Mouse (Mus musculus): Measurements from ENCODE around the gene Med13l. TPM values are rescaled to one million over a fixed set of nuclear protein-coding genes. Genes with fewer than 3 reads are reported as not detected.

Med13l gene
- polyA plus RNA-seq, 1 experiment from 2014 or later = 9.3 TPM

DNA sequence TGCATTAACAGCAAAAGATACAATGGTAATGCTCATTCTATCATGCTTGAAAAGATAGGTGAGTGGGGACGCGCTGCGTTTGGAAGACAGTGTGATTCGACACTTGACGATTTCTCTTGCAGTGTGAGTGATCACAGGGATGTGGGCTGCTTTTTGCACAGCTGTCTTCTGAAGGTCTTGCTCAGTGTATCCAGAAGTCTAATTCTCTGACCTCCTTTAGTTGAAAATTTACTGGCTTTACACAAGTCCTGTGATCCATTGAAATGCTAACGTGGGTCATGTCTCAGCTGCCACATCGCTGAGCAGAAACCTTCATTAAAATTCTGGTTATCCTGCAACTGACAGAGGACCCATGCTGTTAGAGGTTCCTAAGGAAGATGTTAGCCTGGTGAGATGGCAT is 107.4 kb downstream of the Med13l start:
- no peaks in the 10 kb centered on the region for H3K27me3 ChIP-seq
- no peak overlapping the region for H3K4me2 ChIP-seq
- peaks cover 38% of the 10 kb centered on the region for H3K4me1 ChIP-seq
- no peaks in the 10 kb centered on the region for H3K9me3 ChIP-seq
- H3K36me3 ChIP-seq = no peaks in the 10 kb centered on the region
- no peak overlapping the region for H3K27ac ChIP-seq
- 64% methylated on average over 7 of the region's 7 CpGs for whole genome bisulfite sequencing
- no peak overlapping the region for H3K4me3 ChIP-seq
- ATAC-seq (ENCODE audit: borderline replicate concordance, extremely low read depth, low FRiP score, low TSS enrichment) = no peak
- no peak overlapping the region for H3K9ac ChIP-seq

DNA sequence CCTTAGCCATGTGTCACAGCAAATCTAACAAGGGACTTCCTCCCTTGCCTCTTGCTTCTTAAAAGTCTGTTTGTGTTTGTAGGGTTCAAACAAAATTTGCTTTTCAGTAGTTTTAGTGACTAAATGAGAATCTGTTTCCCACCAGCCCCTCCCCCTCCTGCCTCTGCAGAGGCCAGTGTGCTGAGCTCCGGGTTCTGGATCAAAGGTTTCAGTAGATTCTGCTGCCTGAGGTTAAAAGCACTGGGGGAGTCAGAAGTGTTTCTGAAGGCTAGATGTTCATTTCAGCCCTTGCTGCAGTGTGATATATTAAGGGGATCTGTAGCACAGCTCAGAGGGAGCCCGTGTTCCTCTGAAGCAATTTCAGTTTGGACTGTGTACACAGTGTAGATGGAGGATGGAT is 108.5 kb downstream of the Med13l start:
- ATAC-seq (ENCODE audit: borderline replicate concordance, extremely low read depth, low FRiP score, low TSS enrichment) = no peak
- no peak overlapping the region for H3K9ac ChIP-seq

DNA sequence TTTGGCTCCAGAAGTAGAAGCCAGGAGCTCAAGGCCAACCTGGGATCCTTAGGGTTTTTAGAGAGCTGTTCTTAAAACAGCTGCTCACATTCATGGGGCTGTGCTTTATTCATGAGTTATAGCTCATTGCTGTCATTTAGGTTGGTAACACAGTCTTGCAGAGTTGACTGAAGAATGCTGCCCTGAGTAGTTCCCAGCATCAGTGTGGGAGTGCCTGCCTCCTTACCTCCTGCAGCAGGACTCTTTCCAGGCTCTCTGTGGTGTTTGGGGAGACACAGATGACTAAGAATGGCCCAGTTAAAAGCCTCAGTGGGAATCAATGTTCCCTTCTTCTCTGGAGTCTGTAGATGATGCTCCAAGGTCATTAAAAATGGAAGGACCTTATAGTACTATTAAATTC is 111.6 kb downstream of the Med13l start:
- Histone ChIP-seq H3K9me3 (no peaks in the 10 kb centered on the region), H3K27me3 (no peaks in the 10 kb centered on the region), H3K4me2 (no peak overlapping the region), H3K4me1 (peaks cover 43% of the 10 kb centered on the region), H3K27ac (no peak overlapping the region), H3K4me3 (no peak overlapping the region), H3K36me3 (no peaks in the 10 kb centered on the region), H3K9ac (no peak overlapping the region)
- ATAC-seq (ENCODE audit: borderline replicate concordance, extremely low read depth, low FRiP score, low TSS enrichment) = no peak

More for the DNA sequence above, 108.5 kb downstream of the Med13l start:
- Histone ChIP-seq H3K9me3 (no peaks in the 10 kb centered on the region), H3K27ac (no peak overlapping the region), H3K36me3 (no peaks in the 10 kb centered on the region), H3K27me3 (no peaks in the 10 kb centered on the region), H3K4me3 (no peak overlapping the region), H3K4me2 (no peak overlapping the region), H3K4me1 (peaks cover 36% of the 10 kb centered on the region)
- WGBS = 16% methylated on average over 2 of the region's 2 CpGs

DNA sequence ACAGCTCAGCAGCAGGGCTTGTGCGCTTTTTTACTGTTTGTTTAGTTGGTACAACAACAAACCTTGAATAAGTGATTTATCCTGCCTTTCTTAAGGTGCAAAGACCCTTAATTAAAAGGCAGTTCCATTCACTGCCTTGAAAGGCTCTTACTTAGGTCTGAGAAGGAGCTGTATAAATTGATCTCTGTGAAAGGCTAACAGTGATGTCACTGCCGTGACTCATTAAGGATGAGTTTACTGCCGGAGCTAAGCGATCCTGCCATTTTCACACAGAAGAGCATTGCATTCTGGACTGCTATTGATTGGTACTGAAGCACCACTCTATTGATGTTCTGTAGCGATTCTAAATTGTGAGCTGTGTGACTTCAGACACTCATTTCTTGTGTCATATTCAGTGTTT is 113.4 kb downstream of the Med13l start:
- Histone ChIP-seq H3K9me3 (no peaks in the 10 kb centered on the region), H3K36me3 (no peaks in the 10 kb centered on the region), H3K4me3 (no peak overlapping the region), H3K4me2 (no peak overlapping the region), H3K27me3 (no peaks in the 10 kb centered on the region), H3K27ac (no peak overlapping the region), H3K9ac (no peak overlapping the region), H3K4me1 (peaks cover 29% of the 10 kb centered on the region)
- no peak for ATAC-seq (ENCODE audit: borderline replicate concordance, extremely low read depth, low FRiP score, low TSS enrichment)
- WGBS = 53% methylated on average over 5 of the region's 5 CpGs

DNA sequence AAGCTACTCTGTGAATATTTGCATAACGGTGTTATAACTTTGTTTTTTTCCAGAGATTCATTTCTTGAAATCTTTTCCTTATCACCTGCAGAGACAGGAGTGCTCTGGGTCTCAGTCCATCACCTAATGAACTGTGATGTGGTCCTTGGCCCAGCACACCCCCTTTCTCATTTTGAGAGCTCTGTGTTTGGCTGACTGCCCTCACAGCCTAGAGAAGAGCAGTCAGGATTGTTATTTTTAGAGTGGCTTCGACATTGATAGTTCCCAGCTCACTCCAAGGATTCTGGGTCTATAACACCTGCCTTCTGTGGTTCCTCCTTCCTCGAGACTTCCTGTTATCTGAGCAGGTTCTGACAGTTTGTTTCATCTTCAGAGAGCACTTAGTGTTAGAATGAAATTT is 113.8 kb downstream of the Med13l start:
- Histone ChIP-seq H3K27ac (no peak overlapping the region), H3K36me3 (no peaks in the 10 kb centered on the region), H3K9me3 (no peaks in the 10 kb centered on the region), H3K27me3 (no peaks in the 10 kb centered on the region), H3K9ac (no peak overlapping the region), H3K4me1 (peaks cover 26% of the 10 kb centered on the region), H3K4me3 (no peak overlapping the region), H3K4me2 (no peak overlapping the region)
- WGBS = 30% methylated on average over 3 of the region's 3 CpGs
- no peak for ATAC-seq (ENCODE audit: borderline replicate concordance, extremely low read depth, low FRiP score, low TSS enrichment)

DNA sequence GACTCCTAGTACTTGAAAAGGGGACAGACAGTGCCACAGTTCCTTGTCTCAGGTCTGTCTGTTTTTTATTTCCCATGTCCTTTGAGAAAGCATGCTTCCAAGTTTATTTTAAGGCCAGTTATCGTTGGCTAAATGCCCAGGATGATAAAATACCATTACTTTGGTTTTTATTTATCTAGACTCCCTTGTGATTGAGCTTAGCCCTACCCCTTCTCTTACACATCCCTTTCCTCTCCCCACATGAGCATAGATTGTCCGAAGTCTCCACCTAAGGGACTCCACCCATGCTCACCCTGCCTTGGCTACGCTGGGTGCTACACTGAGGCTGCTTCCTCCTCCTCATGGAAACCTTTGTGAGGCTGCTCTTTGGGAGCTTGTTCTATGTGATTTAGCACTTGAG is 115.2 kb downstream of the Med13l start:
- H3K4me2 ChIP-seq = no peak overlapping the region

DNA sequence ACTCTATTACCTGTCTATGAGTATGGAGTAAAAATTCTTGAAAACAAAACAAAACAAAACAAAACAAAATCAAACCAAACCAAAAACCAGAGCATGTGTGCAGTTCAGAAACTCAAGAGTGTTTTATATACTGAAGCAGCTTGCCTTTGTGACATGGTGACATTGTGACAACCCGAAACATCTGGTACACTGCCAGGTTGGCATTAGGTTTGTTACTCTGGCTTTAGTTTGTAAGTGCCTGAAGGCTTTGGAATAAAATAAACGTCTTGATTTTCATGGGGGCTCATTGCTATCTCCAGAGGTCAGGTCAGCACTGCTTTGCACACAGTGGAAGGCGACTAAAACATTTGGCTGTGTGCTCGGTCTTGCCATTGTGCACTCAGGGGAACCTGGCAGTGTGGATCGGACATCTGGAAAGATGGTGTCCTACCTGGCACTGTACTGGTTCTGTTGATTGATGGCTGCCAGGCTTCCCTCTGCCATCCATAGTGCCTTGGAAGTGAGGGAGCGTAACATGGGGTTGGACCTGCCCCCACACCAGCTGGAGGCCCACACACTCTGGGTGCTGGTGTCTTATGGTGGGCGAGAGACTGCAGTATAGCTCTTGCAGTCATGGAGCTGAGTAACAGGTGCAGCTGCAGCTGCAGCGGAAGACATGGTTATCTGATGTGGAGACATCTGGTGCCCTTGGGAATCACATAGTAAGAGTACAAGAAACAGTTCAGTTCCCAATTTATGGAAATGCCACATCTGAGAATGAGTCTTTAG is 115.9 kb downstream of the Med13l start:
- 68% methylated on average over 8 of the region's 8 CpGs for WGBS
- Histone ChIP-seq H3K4me3 (no peak overlapping the region), H3K27me3 (no peaks in the 10 kb centered on the region), H3K27ac (no peak overlapping the region), H3K4me2 (no peak overlapping the region), H3K4me1 (peaks cover 26% of the 10 kb centered on the region), H3K36me3 (peaks cover 8% of the 10 kb centered on the region; the same call in 1 of the 2 replicates), H3K9ac (no peak overlapping the region), H3K9me3 (no peaks in the 10 kb centered on the region)
- no peak for ATAC-seq (ENCODE audit: borderline replicate concordance, extremely low read depth, low FRiP score, low TSS enrichment)

More for the DNA sequence above, 115.2 kb downstream of the Med13l start:
- Histone ChIP-seq H3K4me3 (no peak overlapping the region), H3K27ac (no peak overlapping the region), H3K9ac (no peak overlapping the region), H3K9me3 (no peaks in the 10 kb centered on the region), H3K27me3 (no peaks in the 10 kb centered on the region), H3K36me3 (0 out of 2 replicates have a peak, but pooled peaks cover 2% of the 10 kb centered on the region), H3K4me1 (peaks cover 26% of the 10 kb centered on the region)
- WGBS = 28% methylated on average over 3 of the region's 3 CpGs
- ATAC-seq (ENCODE audit: borderline replicate concordance, extremely low read depth, low FRiP score, low TSS enrichment) = no peak

DNA sequence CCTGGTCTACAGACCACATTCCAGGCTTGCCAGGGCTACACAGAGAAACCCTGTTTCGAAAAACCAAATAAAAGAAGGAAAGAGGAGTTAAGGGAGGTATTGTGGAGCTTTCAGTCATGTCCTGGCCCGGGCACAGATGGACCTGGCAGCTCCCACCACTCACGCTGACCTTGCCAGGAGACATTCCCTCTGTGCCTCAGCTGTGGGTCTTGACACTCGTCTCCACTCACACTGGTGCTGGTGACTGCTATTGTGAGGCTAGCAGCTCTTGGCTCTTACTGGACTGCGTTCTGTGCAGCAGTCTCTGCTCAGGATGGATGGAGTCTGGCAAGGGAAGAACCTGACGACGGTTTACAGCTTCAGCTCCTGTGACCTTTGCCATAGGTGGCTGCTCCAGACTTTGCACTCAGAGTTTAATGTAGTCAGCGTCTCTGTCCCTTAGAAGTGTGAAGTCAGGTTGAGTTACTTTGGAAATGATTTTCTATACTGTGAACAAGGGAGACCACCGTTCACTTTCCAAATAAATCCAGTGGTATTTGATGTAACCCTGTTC is 118.9 kb downstream of the Med13l start:
- ATAC-seq (ENCODE audit: borderline replicate concordance, extremely low read depth, low FRiP score, low TSS enrichment) = no peak
- H3K4me3 ChIP-seq = no peak overlapping the region
- 63% methylated on average over 9 of the region's 9 CpGs for WGBS

DNA sequence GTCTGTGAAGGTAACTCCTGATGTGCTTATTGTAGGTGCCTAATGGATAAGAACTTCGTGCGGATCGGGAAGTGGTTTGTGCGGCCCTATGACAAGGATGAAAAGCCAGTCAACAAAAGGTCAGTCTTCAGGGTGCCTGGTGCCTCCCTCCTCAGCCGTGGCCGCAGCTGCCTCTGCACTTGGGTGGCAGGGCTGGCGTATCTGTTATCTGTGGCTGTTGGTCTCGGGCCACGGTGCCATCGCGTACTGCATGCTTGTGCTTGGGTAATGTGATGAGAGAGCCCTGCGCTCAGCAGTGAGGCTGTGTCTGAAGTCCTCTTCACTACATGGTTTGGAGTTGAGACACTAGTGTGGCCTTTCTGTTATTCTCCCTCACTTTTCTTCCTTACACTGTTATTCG is 120.4 kb downstream of the Med13l start:
- 78% methylated on average over 13 of the region's 13 CpGs for WGBS
- ATAC-seq (ENCODE audit: borderline replicate concordance, extremely low read depth, low FRiP score, low TSS enrichment) = no peak

More for the DNA sequence above, 118.9 kb downstream of the Med13l start:
- Histone ChIP-seq H3K4me1 (peaks cover 19% of the 10 kb centered on the region), H3K9ac (no peak overlapping the region), H3K36me3 (peaks cover 18% of the 10 kb centered on the region), H3K4me2 (no peak overlapping the region), H3K27me3 (no peaks in the 10 kb centered on the region), H3K9me3 (no peaks in the 10 kb centered on the region), H3K27ac (no peak overlapping the region)

DNA sequence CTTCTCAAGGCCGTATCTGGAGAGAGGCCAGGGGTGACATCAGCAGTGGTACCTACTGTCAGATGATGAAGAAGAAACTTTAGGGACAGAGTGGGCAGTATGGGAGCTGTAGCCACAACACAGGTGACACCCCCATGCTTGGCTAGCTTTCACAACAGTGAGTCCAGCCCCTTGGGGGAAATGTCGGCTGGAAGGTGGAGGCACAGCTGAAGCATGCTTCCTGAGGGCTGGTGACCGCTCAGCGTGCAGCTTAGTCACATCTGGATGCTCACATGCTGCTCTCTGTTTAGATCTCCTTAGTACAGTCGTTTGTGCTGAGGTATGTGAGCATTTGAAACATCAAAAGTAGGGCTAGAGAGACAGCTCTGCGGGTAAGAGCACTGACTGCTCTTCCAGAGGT is 121.5 kb downstream of the Med13l start:
- Histone ChIP-seq H3K27ac (no peak overlapping the region), H3K4me2 (no peak overlapping the region), H3K4me3 (no peak overlapping the region), H3K4me1 (no peaks in the 10 kb centered on the region), H3K27me3 (peaks cover 13% of the 10 kb centered on the region; the same call in 1 of the 2 replicates), H3K9me3 (no peaks in the 10 kb centered on the region), H3K36me3 (peaks cover 18% of the 10 kb centered on the region), H3K9ac (no peak overlapping the region)
- ATAC-seq (ENCODE audit: borderline replicate concordance, extremely low read depth, low FRiP score, low TSS enrichment) = no peak
- 87% methylated on average over 6 of the region's 6 CpGs for WGBS

More for the DNA sequence above, 120.4 kb downstream of the Med13l start:
- H3K36me3 ChIP-seq = peaks cover 18% of the 10 kb centered on the region
- H3K27ac ChIP-seq = no peak overlapping the region
- H3K27me3 ChIP-seq = peaks cover 4% of the 10 kb centered on the region; the same call in 1 of the 2 replicates
- H3K9ac ChIP-seq = no peak overlapping the region
- H3K4me3 ChIP-seq = no peak overlapping the region
- H3K4me2 ChIP-seq = no peak overlapping the region
- H3K4me1 ChIP-seq = peaks cover 6% of the 10 kb centered on the region
- no peaks in the 10 kb centered on the region for H3K9me3 ChIP-seq

DNA sequence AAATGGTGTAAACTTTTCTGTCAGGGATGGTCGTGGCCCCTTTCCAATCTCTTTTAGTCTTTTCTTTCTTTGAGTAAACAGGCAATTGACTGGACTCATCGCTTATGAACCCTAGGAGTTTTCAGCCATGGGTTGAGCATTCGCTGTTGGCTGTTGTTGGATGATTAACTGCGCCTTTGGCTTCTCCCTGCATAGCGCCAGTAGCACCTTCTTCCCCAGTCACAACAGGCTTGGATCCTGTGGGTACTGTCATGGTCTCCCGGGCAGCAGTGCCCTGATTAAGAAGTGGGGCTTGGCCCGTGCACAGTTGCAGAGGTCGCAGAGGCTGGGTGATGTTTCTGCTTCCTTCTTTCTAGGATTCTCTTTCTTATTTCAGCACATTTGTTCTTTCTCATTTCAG is 124.7 kb downstream of the Med13l start:
- no peak overlapping the region for H3K4me3 ChIP-seq
- peaks cover 12% of the 10 kb centered on the region for H3K4me1 ChIP-seq
- H3K9ac ChIP-seq = no peak overlapping the region
- no peak overlapping the region for H3K4me2 ChIP-seq
- no peak overlapping the region for H3K27ac ChIP-seq
- H3K27me3 ChIP-seq = peaks cover 14% of the 10 kb centered on the region; the same call in 1 of the 2 replicates
- 75% methylated on average over 8 of the region's 8 CpGs for WGBS
- H3K9me3 ChIP-seq = no peaks in the 10 kb centered on the region
- H3K36me3 ChIP-seq = peaks cover 18% of the 10 kb centered on the region
- ATAC-seq (ENCODE audit: borderline replicate concordance, extremely low read depth, low FRiP score, low TSS enrichment) = no peak

DNA sequence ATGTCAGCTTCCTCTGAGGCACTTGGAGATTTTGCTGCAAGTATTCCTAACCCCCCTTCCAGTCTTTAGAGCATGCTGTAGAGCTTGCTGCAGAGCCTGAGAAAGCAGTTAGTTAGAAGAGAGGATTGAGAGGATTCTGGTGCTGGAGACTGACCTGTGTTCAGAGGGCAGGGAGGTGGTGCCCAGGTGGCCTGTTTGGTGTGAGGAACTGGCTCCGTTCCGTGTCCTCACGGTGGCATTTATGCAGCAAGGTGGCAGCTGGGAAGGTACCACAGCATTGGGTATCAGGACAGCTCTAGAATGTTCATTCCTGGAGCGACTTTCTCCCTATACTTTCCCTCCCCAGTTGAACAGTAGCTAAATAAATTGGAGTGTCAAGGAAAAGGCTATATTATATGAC is 125.5 kb downstream of the Med13l start:
- WGBS = 83% methylated on average over 4 of the region's 4 CpGs
- peaks cover 12% of the 10 kb centered on the region for H3K4me1 ChIP-seq
- H3K9ac ChIP-seq = no peak overlapping the region
- no peak overlapping the region for H3K27ac ChIP-seq
- no peak overlapping the region for H3K4me3 ChIP-seq
- peaks cover 13% of the 10 kb centered on the region for H3K36me3 ChIP-seq
- peaks cover 16% of the 10 kb centered on the region; the same call in 1 of the 2 replicates for H3K27me3 ChIP-seq
- no peaks in the 10 kb centered on the region for H3K9me3 ChIP-seq
- ATAC-seq (ENCODE audit: borderline replicate concordance, extremely low read depth, low FRiP score, low TSS enrichment) = no peak
- H3K4me2 ChIP-seq = no peak overlapping the region

Measured in lung, embryonic 15.5 days (tissue).